Mouse (Mus musculus): ENCODE data around the gene Cdr2l.

The Cdr2l gene

DNA sequence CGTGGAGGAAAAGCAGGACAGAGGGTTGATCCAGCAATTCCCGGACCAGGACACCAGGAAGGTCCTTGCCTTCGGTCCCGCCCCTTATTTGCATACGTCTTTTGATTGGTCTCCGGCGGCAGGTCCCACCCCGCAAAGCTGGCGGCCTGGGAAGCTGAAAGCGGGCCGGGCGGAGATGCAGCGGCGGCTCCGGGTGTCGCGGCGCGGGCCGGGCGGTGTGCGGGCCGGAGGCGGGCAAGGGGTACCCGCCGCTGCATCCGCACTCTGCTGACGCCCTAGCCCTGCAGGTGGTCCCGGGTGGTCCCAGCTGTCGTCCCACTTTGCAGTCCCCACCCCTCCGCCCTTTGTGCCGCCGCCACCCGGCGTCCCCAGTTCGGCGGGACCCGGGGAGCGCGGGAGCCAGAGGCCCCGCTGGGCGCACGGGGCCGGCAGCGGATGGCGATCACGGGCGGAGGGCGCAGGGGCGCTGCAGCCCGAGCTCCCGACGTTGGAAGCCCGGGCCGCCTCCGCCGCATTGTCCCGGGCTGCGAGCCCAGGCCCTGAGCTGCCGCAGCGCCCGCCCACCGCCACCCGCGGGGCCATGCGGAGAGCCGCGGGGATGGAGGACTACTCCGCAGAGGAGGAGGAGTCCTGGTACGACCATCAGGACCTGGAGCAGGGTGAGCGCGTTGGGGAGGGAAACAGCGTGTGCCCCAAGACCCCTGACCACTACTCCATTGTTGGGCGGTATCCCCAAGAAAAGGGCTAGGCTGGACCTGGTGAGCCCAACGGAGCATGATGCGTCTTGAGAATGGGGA is at the start of gene Cdr2l:
Gene Cdr2l (plus strand): TSS at position 174 of the 797 bp plus-strand sequence.
- DNase-seq (ENCODE audit: low read depth): no peak

DNA sequence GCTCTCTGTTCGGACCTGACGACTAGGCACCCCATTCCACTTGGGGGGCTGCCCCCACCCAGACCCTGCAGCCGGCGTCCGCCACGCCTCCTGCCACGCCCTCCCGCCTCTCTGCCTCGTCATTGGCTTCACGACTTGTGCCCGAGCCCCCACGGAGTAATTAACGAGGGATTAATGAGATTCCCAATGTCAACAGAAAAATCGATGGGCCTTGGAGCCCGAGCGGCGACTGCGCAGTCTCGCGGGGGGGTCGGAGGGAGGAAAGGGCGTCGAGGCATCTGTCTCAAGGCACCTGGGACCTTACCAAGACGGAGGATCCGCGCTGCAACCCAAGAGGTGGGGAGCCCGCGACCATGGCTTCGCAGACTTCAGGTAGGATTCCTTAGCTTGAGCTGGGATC is 47.2 kb upstream of the Cdr2l start, which contains the start of gene Otop3:
Gene Otop3 (plus strand): TSS at position 201 of the 400 bp plus-strand sequence.
- DNase-seq (ENCODE audit: low read depth): no peak

DNA sequence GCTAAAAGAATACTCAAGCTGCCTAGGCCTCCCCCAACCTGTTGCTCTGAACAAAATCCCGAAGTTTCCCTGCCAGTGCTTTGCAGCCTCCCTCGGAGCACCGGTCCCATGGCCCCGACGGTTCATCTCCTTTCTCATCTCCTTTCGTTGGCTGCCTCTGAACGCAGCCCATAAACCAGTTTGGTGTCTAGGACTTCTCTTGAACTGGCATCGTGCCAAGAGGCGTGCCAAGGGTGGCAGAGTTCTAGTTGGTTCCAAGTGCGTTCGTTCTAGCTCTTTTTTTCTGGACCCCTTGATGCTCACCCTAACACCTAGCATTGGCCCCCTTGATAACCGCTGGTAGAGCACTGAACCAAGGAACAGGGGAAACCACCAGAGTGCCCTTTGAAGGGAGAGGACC is 46.5 kb upstream of the Cdr2l start:
- no peak for DNase-seq (ENCODE audit: low read depth)

DNA sequence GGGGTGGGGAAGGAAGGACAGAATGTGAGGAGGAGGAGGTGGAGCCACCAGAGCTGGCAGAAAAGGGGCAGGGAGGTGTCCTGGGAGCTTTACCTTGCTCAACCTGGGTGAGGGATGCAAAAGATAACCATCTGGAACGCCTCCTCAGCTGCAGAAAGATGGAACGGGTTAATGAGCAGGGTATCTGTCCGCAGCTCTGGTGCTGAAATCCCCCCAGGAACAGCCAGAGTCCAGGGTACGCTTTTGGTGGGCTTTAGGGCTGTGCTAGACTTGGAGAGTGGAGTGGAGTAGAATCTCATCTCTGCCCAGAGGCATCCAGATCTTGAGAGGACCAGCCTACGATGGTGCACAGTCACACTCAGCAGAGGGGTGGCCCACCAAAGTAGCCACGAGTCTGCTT is 45.6 kb upstream of the Cdr2l start:
- DNase-seq (ENCODE audit: low read depth): no peak

DNA sequence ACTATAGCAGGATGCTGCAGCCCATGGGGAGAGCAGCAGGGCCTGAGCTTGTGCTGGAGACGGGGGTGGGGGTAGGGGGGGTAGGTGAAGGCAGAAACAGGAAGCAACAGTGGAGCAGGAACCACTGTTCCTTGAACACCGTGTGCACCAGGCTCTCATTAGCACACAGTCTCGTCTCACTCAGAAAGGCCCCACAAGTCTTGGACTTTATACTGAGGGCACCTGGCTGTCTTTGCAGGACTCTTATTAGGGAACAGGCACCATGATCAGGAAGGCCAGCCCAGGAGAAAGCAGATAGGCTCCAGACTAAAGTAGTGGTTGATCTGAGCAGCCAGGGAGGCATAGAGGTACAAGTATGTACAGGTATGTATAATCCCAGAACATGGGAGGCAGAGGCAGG is 44.4 kb upstream of the Cdr2l start:
- no peak for DNase-seq (ENCODE audit: low read depth)

DNA sequence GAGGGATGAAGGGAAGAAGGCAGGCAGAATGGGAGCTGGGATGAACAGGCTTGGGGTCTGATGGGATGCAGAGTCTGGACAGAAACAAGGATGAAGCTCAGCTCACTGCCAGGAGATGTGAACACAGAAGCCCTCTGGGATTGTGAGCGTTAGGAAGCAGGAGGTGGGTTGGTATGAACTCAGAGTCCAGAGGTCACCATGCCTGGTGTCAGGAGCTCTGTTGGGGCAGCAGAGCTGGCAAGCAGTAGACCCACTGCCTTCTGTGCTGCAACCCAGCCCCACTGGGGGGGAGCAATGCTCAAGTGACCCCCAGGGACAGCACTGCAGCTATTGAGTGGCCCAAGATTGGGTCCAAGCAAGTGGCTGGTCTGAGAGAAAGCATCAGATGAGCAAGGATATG is 43.9 kb upstream of the Cdr2l start:
- DNase-seq (ENCODE audit: low read depth): no peak

DNA sequence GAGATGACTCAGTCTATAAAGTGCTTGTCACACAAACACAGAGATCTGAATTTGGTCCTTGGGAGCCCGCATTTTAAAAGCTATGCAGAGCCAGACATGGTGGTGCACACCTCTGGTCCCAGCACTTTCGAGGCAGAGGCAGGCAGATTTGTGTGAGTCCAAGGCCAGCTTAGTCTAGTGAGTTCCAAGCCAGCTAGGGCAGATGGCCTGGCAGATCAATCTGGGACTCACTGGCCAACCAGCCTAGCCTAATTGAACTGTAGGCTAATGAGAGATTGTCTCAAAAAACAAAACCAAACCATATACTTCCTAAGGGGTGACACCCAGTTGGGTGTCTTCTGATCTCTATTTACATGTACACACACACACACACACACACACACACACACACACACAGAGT is 40.5 kb upstream of the Cdr2l start:
- no peak for DNase-seq (ENCODE audit: low read depth)

DNA sequence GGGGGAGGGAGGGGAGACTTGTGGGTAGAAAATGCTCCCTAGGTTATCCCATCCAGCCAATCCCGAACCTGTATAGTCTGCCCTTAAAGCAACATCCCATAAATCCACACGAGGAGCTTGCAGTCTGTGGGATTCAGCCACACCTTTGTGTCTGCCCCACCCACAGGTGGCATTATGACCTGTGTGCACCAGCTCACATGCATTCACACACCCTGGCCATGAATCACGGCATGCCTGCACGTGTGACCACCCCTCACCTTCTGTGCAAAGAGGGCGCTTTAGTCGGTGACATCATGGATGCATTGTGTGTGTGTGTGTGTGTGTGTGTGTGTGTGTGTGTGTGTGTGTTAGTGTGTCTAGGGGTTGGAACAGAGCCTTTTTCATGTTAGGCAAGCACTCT is 39.9 kb upstream of the Cdr2l start:
- no peak for DNase-seq (ENCODE audit: low read depth)

DNA sequence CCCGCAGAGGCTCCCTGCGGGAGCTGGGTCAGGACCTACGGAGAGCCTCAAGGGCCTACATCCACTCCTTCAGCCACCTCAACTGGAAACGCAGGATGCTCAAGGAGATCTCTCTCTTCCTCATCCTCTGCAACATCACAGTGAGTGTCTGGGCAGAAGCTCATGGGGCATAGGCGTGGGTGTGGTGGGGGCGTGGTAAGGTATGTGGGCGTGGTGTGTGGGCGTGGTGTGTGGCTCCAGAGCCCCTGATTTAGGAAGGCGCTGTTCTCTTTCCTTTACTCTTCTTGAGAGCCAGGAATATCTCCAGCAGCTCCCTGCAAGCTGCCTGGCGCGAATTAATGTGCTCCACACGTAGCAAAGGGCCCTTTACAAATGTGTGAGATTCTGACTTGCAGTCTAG is 36.7 kb upstream of the Cdr2l start:
- no peak for DNase-seq (ENCODE audit: low read depth)

DNA sequence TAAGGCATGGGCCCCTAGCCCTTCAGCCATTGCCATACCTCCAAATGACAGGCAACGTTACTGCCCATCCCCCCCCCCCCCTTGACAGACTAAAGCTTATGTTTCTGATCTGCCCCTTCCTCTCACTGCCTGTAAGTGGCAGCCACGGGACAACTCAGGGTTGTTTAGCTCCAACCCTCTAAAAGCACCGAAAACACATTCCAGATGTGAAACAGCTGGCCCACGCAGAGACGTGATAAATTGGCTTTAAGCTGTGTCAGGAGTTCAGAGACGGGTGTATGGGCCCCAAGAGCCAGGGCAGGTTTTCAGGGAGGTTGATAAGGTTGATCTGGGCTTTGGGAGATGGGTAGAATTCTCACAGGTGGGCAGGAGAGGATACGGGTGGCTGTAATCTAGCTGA is 36.2 kb upstream of the Cdr2l start:
- no peak for DNase-seq (ENCODE audit: low read depth)

DNA sequence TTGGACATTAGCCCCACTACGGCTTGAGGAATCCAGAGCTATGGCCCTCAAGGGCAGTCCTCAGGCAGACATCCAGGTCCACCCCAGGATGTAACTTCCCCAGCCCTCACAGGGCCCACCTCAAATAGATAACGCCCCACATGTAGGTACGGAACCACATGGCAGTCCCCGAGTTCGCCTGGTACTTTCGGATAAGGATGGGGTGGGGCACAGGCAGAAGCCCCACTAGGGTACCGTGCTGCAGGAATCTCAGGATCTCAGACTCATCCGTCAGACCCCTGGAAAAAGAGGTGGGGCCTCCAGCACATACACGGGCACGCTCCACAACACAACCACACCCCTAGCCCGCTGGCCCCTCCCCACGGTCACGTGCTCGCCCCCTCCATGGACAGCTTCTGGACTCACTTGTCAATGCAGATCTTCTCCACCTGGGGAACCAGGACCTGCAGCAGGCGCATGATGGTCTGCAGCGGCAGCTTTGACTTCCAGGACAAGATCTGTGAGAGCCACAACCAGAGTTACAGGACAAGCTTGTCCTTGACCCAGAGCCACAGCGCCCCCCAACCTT is 33.0 kb upstream of the Cdr2l start:
- no peak for DNase-seq (ENCODE audit: low read depth)

DNA sequence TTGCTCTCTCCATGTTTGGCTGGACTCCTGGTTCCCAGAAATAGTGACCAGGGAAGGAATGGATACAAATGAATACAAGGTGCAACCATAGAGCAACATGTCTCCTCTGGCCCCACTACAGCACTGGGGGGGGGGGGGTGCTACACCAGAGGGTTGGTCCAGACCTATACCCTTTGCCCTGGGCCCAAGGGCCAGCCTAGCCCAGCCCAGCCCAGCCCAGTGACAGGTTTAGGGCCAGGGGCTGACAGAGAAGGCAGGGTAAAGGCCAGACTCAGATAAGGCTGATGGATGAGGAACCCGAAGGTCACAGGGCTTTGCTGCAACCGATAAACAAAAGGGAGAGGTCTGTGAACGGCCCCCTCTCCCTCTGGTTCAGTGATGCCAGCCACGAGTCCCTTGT is 31.7 kb upstream of the Cdr2l start:
- DNase-seq (ENCODE audit: low read depth): no peak

DNA sequence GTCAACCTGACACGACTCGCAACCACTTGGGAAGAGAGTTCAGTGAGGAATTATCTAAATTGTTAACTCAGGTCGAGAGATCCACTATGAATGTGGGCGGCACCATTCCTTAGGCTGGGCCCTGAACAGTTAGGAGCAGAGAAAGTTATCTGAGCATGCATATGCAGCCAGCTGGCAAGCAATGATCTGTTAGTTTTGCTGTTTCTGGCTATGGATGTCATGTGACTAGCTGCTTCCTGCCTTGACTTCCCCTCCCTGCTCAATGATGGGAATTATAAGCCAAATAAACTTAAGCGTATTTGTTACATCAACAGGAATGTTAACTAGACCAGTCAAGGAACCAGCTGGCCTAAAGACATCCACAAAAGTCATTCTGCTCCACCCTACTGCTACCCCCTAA is 28.3 kb upstream of the Cdr2l start:
- DNase-seq (ENCODE audit: low read depth): no peak

DNA sequence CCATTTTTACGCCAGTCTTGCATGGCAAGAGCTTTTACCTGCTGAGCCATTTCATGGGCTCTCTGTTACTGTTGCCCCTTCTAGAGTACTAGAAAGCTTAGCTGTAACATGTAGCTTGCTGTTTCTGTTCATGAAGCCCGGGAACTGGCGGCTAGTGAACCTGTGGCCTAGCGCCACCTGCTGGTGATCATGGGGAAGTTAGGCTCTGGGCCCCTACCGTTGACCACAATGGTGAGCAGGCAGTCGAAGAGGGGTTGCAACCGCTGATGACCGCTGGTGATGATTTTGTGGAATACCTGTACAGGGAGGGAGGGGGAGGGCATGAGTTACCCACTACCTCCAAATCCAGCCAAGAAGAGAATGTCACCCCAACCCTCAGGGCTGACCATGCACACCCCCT is 27.5 kb upstream of the Cdr2l start:
- peak; percentile 69 for DNase-seq (ENCODE audit: low read depth)

DNA sequence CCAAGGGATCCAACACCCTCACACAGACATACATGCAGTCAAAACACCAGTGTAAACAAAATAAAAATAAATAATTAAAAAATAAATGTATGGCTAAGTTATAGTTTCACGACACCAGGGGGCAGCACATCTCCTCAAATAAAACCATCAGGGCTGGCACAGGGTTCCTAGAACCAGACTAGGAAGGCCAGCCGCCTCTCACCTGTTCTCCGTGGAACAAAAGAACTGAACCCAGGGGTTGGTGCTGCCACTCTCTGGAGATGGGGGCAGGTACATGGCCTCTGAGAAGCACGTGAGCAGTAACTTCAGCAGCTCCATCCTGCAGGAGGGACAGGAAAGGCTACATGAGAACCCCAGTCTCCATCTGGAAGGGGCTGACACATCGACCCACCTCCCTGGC is 23.2 kb upstream of the Cdr2l start:
- DNase-seq (ENCODE audit: low read depth): peak; percentile 46

DNA sequence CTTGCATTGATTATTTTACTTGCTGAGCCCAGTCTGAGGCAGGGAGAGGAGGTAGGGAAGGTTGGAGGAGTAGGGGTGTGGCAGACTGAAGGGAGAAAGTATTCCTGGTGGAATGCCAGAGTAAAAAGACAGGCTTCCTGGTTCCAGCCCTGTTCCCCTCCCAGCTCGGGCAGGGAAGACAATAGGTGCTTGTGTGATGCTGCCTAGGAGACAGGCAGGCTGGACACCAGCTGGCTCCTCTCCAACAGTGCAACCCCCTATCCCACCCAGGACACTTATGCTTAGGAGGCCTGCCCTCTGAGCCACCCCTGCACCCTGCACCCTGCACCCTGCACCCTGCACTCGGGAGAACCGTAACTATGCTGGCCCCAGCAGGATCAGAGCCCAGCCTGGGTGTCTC is 22.4 kb upstream of the Cdr2l start:
- DNase-seq (ENCODE audit: low read depth): no peak

DNA sequence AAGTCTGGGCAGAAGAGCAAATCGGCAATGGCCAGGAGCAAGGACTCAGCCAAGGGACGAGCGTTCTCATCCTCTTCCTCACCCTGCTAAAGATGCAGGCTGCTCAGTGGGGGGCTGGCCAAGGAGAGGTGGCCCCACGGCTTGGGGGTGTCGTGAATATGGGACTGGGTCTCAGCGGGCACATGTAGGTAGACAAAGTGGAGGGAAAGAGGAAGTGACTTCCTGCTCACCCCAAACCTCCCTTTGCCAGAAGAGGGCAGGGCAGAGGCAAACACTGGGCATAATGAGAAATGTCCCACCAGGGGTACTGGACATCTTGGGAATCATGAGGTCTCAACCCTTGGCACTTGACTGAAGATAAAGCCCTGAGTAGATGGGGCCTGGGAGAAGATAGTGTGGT is 22.0 kb upstream of the Cdr2l start:
- DNase-seq (ENCODE audit: low read depth): no peak

DNA sequence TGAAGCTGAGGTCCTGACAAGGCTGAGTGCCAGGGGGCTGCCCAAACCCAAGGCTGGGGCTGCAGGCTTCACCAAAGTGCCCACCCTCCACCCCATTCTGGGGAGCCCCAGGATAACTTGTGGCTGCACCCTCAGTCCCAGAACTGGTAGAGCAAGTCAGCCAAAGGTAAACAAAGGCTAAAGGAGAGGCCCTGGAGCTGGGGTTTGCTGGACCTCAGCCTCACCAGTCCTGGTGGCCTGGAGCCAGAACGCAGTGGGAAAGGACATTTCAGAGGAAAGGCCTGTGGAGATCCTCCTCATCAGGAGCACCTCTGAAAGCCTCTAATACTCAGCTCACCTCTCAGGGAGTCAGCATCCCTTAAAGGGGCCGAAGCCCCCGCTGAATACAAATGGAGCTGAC is 17.6 kb upstream of the Cdr2l start:
- no peak for DNase-seq (ENCODE audit: low read depth)

DNA sequence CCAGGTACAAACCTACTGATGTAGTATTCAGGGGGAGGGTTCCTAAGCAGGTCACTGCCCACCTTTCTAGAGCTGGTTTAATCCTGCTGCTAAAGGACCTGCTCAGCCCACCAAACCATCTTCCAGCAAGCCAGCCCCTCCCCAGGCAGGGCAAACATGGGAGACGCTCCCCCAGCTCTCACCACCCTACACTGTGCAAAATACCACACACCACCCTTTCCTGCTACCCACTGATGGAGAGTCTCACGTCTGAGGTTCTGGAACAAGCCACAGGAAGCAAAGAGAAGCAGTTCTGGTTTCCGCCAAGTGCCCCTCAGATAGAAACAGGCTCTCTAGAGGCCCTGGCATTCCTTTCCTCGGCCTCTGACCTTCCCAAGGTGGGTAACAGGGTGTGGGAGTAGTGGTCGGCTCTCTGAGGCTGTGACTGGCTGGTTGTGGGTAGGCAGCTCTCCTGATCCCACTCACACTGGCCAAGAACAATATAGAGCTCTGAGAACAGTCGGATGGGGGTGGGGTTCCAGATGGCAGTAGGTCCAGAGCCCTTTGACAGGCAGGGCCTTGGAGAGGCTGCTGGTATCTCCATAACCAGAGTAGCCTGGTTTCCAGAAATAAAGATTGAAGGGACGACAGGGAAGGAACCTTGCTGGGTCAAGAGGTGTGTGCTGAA is 15.5 kb upstream of the Cdr2l start:
- DNase-seq (ENCODE audit: low read depth): no peak

DNA sequence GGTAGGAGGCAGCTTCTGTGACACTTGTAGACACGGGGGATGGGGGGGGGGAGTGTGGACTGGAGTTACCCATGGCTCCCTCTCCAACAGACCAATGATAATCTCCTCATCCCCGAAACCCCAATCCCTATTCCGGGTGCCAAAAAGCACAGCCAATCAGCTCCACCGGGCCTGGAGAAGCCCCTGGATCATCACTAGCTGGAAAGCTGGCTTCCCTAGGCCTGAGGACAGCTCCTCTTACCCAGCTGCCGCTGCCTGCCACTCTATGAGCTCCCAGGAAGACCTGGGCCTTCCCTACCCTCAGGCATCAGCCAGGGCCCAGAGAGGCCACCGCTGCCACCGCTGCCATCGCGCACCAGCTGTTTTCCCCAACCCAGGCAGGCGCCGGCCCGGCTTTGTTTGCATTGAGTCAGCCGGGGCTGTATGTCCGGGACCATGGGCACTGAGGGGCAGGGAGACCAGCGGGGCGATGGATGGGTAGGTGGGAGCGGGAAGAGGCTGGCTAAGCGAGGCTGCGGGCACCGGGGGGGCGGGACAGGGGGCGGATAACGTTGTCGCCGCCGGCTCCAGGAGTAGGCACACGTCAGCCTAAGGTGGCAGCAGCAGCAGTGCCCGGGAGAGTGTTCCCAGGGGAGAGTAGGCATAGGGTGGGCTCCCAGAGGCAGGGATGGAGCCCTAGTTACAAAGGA is 14.9 kb upstream of the Cdr2l start:
- DNase-seq (ENCODE audit: low read depth): no peak

DNA sequence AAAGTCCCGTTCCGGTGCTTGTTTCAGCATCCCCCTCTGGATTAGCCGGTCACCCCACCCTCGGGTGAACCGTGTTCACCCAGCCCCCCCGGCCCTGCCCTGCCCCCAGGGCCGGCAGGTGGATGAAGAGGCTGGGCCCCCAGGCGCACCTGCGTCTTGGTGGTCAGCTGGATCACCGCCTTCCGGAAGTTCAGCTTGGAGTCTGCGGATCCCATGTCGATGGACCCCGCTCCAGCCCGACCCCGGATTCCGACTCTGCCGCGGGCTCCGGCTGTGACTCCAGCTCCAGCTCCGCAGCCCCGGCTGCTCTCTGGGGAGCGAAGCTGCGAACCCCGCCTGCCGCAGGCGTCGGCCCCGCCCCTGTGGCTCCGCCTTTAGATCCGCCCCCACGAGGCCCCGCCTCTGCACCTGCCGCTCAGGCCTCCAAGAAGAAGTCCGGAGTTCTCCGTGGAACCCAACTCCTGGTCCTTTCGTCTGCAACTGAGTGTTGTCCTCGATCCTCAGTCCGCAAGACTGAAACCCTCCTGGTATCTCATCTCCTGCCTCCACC is 14.2 kb upstream of the Cdr2l start, which contains the start of gene Hid1:
Gene Hid1 (minus strand): TSS at position 362 of the 550 bp plus-strand sequence.
- DNase-seq (ENCODE audit: low read depth): peak; percentile 47

DNA sequence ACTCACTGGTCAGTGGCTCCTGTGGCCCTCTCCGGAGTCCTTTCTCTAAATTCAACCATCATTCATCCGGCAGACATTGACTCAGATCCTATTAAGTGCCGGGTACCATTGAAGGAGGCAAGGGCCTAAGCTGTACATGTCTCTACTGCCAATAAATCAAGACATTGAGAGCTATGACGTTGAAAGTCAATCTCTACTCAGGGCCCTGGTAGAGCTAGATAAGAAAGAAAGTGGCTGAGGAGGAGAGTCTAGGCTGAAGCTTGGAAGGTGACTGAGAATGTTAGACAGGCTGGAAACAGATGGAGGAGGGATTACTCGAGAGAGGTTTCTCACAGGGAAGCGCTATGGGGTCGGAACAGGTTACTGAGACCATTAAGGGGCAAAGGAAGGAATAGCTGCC is 11.3 kb upstream of the Cdr2l start:
- DNase-seq (ENCODE audit: low read depth): no peak

Measured in c-Kit-positive CD71-negative TER-119-negative erythroid progenitor cells, embryonic 14.5 days (primary cell).